Mouse (Mus musculus) frontal cortex, postnatal 10 days (tissue): Measurements from ENCODE around the gene Mysm1.
A peak's percentile ranks its signal among the peaks of the same experiment; 100 is the strongest.

Source experiments
- DNase-seq, 2 experiments: peaks; one replicate each; pipeline ENCODE4 v3.0.0; 2022; ENCODE audit warnings: low spot score in 2 of 2, mixed read lengths in 1 of 2

Gene Mysm1

DNA sequence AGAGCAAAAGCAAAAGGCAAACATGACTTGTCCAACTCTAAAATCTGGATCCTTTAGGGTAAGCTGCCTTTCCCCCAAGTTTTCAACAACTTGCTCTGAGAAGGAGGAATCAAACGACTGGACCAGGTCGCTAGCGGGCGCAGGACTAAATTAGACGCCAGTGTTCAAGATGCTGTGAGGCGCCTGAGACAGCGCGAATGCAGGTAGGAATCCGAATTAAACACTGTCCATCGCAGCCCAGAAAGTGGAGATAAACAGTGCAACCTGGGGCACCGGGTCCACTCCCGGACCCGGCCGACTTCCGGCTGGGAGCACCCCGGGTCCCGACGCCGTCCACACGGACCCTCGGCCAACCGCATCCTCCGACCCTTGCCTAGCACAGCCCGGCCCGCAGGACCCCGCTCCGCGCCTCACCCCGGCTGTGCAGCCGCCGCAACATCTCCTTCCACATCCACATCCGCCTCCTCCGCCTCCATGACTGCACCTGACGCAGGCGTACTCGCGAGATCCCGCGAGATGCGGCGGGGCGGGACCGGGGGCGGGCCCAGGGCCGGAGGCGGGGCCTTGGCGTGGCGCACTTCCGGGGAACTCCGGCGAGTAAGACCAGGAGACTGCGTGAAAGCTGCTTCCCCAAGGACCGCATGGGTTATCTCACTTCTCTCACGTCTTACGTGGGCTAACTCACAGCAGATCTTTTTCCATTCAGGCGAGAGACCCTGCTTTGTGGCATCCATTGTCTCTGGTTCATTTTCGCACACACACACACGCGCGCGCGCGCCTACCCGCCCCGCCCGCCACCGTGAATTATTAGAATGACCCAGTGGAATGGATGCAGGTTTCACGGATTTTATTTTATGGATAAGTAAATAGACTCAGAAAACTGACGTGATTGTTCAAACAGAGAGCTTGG, at the start of gene Mysm1:
TSS of gene Mysm1 (minus strand) at position 511 of the 910 bp plus-strand sequence.
- DNase-seq, result peak; percentile 91 to 93

DNA sequence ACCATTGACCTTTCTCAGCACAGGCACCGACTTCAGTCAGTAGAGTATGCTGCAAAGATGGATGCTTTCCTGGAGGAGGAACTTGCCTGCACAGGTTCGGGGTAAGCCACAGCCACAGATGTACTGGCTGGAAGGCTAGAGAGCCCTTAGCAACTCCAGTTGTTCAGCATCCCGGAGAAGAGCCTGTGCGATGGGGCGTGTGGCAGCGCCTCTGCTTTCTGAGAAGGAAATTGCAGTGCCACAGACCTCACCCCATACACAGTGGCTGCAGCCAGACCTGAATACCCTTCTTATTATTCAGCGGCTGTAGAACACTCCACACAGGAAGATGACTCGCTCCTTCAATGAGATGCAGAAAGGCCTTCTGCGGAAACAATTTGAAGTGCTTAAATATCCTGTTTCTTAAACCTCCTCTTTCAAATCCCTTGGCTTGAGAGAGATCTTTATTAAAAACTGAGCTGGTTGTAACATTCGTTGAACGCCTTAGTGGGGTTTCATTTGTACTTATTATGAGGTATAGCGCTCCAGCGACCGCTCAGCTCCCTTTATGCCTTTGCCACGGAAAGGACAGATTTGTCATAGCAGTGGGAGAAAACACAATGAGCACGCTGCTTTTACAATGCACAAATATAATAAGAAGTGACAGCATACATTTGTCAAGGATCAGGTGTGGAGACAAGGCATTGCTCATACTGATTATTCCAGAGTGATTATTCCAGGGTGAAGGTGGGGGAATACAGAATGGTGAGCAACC, 47.1 kb upstream of the Mysm1 start:
- no peak for DNase-seq

DNA sequence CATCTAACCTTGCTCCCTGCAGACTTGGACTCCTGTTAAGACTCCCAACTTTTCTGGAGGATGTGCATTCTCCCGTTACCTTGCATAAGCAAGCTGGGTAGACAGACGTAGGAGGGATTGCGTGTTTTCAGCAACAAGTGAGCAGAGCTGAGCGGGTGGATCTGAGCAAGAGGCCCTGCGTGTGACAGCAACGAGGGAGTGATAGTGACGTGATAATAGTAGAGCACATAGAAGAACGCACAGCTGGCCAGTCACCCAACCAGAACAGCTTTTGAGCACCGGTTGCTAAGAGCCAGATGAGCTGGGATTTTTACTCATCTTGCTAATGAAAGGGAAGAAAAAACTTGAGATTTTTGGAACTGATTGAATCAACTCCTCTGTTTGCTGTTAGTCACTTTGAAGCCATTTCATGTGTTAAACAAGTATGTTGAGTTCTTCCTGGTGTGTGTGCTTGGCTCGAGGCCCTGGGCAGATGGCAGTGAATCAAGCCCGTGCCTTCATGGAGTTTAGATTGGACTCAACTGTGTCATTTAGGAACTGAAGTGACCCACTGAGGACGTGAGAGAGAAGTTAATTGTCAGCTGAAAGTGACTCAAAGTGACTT, 44.6 kb upstream of the Mysm1 start:
- no peak for DNase-seq

DNA sequence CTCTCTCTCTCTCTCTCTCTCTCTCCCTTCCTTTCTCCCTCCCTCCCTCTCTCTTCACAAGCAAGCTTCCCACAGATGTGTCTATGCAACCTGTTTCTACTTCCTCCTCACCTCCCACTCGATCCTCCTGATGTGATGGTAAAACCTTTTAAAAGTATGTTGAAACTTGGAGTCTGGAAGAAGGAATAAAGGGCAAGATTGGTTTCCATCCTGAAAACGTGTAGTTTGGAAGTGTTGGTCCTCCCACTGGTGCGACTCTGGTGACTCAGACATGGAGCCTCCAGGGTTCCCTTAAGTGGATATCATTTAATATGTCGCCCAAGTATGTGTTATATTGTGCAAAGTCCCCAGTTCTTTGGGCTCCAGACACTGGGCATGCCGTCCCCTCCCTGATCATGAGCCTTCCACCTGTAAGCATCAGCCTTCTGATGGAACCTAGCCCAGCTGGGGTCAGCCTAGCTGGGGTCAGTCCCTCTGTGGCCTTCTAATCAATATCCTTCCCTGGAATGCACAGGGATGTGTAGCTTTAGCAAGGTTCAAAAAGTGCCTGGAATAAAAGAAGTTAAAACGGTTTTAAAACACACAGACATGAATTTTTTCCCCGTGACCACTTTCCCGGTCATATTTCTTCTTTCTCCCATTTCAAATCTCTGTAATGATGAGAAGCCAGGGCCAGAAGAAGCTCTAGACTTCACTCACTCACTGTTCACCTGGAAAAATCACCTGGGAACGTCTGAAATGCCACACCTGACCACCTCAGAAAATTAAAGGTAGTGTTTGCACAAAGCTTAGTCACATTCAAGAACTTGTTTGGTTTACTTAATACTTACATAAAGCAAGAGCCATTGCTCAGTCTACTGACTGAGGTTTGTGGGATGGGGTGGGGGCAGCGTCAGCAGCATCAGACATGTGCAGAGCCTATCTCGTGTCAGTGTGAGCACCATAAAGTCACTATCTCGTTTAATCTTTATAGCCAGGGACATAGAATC, 43.0 kb upstream of the Mysm1 start:
- DNase-seq, result no peak

DNA sequence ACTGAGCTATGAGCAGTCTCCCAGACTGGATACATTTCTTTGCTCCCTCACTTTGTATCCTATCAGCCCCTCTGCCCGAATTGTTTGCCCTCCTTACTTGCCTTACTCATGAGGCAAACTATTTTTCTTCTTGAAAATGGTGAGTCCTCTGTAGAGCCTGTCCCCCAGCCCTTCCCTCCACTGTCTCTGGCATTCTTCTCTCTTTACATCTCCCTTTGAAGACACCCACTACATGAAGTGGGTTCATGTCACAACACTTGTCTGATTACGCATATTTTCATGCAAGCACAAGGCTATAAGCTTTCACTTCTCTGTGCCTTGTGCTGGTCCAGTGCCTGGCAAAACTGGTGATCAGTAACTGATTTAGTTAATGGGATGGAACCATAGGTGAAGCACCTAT, 41.3 kb upstream of the Mysm1 start:
- DNase-seq, result no peak

DNA sequence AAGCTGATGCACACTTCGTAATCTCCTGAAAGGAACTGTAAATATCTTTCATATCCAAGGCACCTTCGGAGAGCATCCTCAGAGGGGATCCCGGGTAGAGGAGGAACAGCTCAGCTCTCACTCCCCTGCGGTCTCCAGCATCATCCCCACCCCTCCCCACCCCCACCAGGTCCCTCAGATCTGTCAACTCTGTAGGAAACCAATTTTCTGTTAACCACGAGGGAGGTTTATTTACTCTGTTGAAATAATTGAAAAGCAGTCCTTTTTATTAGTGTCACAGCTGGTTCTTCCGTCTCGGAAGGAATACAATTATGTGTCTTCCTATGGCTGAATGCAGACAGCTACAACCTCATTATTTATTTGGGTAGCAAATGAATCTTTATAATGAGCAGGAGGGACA, 39.3 kb upstream of the Mysm1 start:
- no peak for DNase-seq

DNA sequence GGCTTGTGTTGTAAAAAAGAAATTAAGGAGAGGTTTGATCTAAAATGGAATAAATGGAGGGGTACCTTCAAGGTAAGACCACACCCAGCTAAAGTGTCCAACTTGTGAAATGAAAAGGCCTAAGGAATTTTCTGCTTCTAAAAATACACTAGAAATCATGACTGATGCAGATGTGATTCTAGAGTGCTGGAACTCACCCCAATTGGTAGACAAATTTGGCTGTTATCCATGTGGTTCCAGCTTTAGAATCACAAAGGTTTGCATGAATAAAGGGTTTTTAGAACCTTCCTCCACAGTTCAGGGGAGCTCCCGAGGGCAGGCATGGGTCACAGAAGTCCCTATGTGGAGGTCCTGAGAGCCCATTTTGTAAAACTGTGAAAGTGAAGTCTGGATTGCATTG, 33.8 kb upstream of the Mysm1 start:
- no peak for DNase-seq

DNA sequence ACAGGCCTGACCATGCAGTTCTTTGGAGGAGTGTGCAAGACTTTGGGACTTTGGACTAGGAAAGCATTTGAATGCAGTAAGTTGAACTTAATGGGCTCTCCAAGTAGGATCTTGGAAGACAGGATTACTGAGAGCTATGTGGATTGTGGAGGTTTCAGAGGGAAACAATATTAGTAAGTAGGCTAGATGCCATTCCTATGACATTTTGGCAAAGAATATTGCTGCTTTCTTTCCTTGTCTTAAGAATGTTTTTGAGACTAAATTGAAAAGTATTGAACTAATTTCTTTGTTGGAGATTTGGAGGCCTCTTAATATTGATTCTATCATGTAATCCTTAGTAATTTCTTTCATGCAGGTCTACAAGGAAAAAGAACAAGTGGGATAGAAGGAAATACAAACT, 33.4 kb upstream of the Mysm1 start:
- DNase-seq, result no peak

DNA sequence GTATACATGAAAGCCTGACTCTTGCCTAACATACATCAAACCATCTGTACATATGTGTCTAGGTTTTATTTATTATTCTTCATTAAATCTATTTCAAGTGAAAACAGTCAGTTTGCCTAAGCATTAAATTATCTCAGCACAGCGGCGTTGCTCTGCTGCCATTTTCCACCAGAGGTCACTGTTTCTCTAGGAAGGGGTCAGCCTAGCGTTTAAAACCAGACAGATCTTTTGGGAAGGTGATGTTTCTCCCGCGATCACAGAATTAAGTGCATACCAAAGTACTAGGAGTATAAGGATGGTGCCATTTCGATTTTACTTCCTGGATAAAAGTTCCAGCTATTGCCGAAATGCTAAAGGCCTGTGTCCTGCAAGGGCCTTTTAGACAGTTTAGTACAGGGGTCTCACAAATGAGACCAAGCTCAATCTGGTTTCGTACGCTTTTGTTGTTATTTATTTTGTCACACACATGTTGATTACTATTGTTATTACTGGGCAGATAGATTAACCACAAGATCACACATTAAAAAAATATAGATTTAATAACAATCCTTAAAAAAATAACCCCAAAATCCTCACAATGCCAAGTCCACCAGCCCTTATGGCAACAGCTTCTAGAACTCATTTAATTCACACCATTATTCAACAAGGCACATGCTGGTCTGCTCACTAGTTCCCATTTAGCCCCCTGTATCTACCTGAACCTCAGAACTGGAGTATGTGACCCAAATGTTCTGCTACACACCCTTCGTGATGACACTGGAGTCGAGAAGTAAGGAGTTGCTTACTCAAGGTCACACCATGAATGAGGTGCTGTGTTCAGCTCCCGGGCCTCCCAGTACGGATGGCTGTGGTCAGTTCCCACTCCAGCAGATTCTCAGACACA, 29.5 kb upstream of the Mysm1 start:
- peak; percentile 36 to 71 for DNase-seq

DNA sequence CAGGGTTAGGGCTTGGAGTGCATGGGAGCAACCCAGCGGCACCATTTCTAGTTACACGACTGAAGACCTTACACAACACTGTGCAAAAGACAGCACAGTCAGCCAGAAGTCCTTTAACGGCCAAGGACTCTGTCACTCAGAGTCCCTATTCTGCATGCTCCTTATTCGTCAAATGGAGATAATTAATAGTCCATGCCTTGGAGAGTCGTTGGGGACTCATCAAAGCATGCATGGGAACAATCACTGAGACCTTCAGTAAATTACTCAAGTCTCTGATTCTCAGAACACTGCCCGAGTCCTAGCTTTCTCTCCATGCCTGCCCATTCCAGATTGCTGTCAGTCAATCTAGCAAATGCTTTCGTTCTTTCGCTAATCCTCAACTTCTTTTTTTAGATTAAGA, 28.9 kb upstream of the Mysm1 start:
- no peak for DNase-seq

DNA sequence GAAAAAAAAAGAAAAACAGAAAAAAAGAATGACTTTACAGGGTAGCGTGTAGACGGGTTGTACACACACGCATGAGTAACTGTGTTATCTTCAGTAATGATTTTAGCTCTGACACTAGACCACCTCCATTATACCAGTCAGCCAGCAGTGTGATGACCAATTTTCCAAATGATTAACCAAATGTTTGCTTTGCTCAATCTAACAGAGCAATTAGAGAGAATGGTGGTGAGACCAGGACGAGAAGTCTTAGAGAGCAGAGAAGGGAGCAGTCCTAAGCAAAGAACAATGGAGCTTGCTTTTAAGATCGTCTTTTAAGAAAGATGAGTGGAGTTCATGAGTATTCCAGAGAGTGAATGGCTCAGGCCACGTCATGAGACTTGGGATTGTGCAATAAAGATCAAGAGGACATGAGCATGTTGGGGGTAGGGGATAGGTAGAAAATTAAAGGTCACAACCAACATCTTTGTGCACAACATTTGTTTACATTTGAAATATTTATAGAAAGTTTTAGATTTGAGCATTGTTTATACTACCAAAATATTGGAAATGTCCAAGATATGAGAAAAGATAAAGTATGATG, 26.4 kb upstream of the Mysm1 start:
- no peak for DNase-seq

DNA sequence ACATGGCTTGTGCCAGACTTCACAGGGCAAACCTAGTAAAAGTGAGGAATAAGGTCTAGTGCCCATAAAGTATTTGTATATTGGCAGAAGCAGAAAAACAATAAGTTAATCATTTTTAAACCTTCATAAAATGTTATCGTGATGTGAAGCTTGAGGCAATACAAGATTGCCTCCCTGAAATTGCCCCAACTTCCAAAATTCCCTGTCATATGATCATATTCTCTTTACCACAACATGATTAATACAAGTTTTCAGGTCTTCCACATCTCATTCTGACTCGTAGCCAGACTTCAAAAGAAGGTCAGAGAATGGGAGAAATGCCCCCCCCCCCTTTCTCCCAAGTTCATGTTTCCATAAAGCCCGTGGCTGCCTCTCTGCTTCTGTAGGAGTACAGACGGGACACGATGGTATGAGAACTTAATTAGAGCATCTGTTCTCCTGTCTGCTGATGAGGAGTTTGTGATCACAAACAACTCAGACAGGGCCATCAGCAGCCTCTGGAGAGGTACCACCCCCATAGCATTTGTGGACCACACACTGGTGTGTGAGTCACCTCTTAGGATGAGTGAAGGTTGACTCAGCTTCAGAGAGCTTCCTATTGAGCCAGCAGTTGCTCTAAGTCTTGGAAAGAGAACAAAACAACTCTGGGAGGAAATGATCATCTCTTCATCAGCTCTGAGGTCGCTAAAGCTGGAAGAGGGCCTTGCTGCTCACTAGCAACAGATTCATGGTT, 22.3 kb upstream of the Mysm1 start:
- DNase-seq, result no peak

DNA sequence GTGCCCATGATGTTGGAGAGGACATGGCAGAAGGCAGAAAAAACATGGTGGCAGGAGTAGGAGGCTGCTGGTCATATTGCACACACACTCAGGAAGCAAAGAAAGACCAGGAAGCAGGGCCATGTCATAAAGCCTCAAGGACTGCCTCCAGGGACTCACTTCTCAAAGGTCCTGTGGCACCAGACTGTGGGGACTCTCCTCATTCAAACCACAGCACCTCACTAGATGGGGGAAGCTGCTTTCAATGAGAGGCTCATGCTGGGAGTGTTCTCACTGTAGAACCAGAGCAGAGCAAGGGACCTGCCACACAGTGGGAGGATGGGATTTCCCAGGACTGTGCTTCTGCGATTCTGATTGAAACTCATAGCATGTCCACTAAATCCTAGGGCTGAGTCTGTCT, 21.2 kb upstream of the Mysm1 start:
- DNase-seq, result no peak

DNA sequence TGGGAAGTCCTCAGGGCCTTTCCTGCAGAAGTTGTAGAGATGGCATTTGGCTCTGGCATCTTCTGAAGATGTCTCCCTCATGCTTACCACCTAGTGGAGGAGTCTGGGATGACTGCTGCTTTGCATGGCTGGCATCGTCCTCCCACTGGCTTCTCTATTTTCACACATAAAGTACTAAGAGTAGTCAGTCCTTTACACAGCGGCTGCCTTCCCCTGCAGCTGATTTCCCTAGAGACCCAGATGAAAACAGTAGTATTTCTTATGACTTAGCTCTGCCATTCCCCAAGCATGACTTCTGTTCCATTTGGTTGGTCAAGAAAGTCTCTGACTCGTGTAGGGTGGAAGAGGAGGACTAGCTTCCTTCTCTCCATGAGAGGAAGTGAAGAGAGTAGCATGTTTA, 20.3 kb upstream of the Mysm1 start:
- no peak for DNase-seq

DNA sequence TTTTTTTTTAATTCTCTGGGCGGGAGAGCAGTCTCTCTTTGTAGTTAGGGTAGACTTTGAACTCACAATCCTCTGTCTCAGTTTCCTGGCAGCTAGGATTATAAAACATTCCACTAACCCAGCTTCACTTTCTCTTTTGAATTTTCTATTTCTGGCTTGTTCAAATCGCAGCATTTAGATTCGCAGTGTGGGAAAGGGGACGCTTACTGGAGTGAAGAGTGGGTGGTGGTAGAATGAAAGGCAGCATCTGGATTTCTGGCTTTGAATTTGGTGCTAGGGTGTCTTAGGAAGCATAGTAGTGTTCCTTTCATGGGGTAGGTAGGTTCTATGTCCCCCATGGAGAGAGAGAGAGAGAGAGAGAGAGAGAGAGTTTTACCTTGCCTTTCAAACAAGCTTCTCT, 17.0 kb upstream of the Mysm1 start:
- DNase-seq, result no peak

DNA sequence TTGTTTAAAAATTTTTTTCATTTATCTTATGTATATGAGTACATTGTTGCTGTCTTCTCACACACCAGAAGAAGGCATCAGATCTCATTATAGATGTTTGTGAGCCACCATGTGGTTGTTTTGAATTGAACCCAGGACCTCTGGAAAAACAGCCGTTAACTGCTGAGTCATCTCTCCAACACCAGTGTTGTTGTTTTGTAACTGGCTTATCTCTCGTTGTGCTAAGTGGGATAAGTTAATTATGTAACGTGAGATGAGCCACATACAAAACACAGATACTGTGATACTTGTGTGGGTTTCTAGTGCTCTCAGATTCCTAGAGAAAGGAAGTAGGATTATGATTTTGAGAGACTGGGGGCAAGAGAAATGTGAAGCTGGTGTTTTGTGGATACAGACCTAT, 11.3 kb upstream of the Mysm1 start:
- no peak for DNase-seq

DNA sequence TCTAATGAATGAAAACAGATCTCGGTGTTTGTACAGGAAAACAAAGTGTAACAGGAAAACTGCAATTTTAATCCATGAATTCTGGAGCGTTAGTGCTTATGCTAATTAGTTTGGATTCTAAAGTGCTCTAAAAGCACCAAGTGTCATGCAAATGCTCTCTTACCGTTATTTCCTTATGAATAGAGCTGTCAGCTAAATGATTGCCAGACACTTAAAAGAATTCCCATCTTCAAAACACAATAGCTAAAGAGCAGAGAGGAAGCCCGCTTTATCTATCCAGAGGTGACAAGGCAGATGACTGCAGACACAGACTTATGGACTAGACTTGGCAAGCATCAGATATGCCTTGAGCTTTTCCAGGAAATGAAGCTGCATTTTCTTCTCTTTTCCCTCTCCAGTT, 8.8 kb upstream of the Mysm1 start:
- DNase-seq, result no peak

DNA sequence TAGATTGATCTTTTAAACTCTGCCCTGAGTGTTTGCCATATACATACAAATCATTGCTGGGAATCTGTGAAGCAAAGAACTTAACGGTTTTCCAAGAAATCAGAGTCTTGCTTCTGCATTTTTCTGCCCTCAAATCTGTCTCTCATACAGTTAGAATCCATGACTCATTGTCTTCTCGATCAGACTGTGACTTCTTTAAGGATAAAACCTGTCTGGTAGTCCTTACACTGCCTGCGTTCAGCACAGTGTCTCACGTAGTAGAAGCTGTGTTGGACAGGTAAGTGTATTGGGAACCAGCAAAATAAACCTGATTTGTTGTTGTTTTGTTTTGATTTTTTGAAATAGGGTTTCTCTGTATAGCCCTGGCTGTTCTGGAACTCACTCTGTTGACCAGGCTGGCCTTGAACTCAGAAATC, 608 bp upstream of the Mysm1 start:
- DNase-seq, result no peak

DNA sequence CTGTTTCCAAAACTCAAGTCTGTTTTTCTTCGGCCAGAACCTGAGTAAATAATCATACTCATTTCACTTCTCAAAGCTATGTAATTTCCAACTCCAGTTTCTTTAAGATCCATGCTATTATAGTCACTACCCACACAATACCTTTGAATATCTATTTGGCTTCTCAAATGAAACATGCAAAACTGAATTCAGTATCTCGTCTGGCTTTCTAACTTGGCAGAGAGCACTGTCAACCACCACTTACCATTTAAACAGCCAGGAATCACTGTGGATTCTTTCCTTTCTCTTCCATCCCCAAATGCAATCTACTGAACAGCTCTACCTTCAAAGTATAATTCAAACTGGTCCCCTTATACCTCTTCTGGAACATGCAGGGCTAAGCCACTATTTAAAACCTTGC, 5.6 kb downstream of the Mysm1 start:
- no peak for DNase-seq
